Mouse (Mus musculus): ENCODE data around the gene Gpr156. TPM values are rescaled to one million over a fixed set of nuclear protein-coding genes. Genes with fewer than 3 reads are reported as not detected.
"Not testable (repeated sequence)": the region's sequence is repeated elsewhere in the genome, so short reads cannot be mapped to it uniquely, and the experiment has no call there.

Gene Gpr156
- polyA plus RNA-seq, 1 experiment from 2014 or later, result 1.1 TPM

DNA sequence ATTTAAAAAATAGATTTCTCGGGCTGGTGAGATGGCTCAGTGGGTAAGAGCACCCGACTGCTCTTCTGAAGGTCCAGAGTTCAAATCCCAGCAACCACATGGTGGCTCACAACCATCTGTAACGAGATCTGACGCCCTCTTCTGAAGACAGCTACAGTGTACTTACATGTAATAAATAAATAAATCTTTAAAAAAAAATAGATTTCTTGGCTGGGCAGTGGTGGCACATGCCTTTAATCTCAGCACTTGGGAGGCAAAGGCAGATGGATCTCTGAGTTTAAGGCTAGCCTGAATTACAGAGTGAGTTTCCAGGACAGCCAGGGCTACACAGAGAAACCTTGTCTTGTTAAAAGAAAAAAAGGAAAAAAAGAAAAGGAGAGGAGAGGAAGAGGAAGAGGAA is 46.4 kb downstream of the Gpr156 start:
- H3K4me1 ChIP-seq (replicated peaks); H3K9ac ChIP-seq; ATAC-seq (ENCODE audit: insufficient number of reproducible peaks, low FRiP score); H3K27me3 ChIP-seq (replicated peaks); H3K36me3 ChIP-seq; H3K4me3 ChIP-seq; H3K9me3 ChIP-seq (replicated peaks); H3K27ac ChIP-seq (ENCODE audit: poor library complexity, severe bottlenecking); H3K4me2 ChIP-seq: not testable (repeated sequence)
- WGBS, result 85% methylated on average over 4 of the region's 4 CpGs

DNA sequence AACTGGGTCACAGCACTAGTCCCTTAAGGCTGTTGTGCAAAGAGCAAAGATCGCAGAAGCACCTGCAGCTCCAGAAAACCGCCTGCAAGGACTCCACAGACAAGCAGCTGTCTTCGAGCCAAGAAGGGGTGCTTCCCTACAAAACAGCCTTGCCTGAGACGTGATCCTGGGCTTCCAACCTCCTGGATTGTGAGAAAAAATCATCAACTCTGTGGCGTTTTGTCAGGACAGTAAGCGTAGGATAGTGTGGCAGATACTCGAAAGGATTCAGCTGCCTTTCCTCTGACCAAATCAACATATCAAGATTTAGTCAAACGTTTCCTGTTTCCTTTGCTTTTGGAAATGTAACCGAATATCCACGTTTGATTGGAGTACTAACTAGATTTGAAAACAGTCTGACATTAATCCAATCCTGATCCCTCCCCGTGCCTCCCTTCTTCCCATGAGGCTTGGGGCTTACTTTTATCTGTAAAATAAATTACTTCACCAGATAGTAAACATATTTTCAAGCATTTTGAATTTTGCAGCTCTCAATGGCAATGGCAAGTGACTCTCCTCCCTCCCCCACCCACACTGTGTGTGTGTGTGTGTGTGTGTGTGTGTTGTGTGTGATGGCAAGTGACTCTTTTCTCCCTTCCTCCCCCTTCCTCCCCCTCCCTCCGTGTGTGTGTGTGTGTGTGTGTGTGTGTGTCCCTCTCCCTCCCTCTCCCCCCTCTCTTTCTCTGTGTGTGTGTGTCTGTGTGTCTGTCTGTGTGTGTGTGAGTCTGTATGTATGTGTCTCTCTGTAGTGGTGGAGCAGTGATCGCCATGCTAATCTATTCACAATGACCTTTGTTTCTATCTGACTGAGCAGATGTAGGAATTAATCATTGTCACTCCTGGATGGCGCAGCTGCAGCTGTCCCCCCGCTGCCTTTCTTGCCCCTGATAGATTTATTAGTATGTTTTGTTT is 47.3 kb downstream of the Gpr156 start:
- peak overlapping the region; percentile 23; the same call in 1 of the 2 replicates for H3K4me2 ChIP-seq
- no peak overlapping the region for H3K4me3 ChIP-seq
- no peak overlapping the region for H3K9ac ChIP-seq
- no peaks in the 10 kb centered on the region for H3K36me3 ChIP-seq
- WGBS, result 38% methylated on average over 14 of the region's 15 CpGs
- no peak for ATAC-seq (ENCODE audit: insufficient number of reproducible peaks, low FRiP score)
- H3K27ac ChIP-seq (ENCODE audit: poor library complexity, severe bottlenecking), result no peak overlapping the region
- no peaks in the 10 kb centered on the region for H3K9me3 ChIP-seq (replicated peaks)
- peaks cover 5% of the 10 kb centered on the region for H3K4me1 ChIP-seq (replicated peaks)
- H3K27me3 ChIP-seq (replicated peaks), result no peaks in the 10 kb centered on the region

DNA sequence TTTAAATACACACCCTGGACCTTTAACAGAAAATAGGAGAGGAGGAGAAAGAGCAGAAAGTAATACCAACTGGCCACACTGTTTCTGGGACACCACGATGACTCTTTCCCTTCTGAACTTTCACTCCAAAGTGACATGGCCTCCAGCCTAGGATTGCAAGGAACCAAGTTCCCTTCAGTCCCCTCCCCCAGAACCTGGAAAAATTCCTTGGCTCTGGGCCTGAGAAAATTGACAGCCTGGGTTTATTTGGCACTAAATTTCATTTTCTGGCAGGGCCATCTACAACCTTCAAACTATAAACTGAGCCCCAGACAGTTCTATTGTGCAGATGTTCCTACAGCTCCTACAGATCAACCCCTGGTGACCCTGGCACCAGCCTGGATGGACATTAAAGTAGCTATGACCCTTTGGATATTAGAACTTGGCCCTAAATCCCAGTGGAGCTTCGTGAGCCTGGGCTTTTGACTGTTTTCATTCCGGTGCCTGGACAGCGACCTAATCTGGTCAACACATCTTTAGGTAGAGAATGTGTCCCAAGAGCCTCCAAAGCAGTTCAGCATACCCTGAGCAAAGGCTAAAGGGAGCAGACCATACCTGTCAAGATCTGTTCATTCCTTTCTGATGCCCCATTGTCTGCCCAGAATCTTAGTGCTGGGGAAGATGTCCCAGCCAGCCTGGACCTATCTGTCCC is 48.2 kb downstream of the Gpr156 start:
- H3K4me3 ChIP-seq, result no peak overlapping the region
- 71% methylated on average over 4 of the region's 4 CpGs for WGBS
- H3K4me2 ChIP-seq, result no peak overlapping the region
- H3K27me3 ChIP-seq (replicated peaks), result no peaks in the 10 kb centered on the region
- H3K36me3 ChIP-seq, result no peaks in the 10 kb centered on the region
- no peaks in the 10 kb centered on the region for H3K9me3 ChIP-seq (replicated peaks)
- ATAC-seq (ENCODE audit: insufficient number of reproducible peaks, low FRiP score), result no peak
- H3K4me1 ChIP-seq (replicated peaks), result peaks cover 5% of the 10 kb centered on the region
- no peak overlapping the region for H3K27ac ChIP-seq (ENCODE audit: poor library complexity, severe bottlenecking)
- H3K9ac ChIP-seq, result no peak overlapping the region

DNA sequence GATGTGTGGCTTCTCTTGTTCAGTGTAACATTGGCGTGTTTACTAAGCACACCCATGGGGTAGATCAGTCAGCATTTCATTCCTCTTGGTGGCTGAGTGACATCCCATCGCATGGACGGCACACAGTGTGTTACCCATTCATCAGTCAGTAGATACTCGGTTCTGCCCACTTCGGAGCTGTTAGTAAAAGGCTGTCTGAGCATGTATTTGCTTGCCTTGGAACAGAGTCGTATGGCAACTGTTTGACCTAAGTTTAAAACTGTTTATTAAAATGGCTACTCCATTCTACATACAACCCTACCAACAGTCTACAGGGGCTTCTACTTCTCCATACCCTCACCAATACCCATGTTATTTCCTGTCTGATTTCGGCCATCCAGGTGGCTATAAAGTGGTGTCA is 50.6 kb downstream of the Gpr156 start:
- H3K27ac ChIP-seq (ENCODE audit: poor library complexity, severe bottlenecking), result no peak overlapping the region
- H3K9me3 ChIP-seq (replicated peaks), result no peaks in the 10 kb centered on the region
- H3K4me1 ChIP-seq (replicated peaks), result peaks cover 5% of the 10 kb centered on the region
- WGBS, result 88% methylated on average over 7 of the region's 7 CpGs
- no peaks in the 10 kb centered on the region for H3K36me3 ChIP-seq
- no peaks in the 10 kb centered on the region for H3K27me3 ChIP-seq (replicated peaks)
- H3K4me2 ChIP-seq, result no peak overlapping the region
- ATAC-seq (ENCODE audit: insufficient number of reproducible peaks, low FRiP score), result no peak
- H3K4me3 ChIP-seq, result no peak overlapping the region
- H3K9ac ChIP-seq, result no peak overlapping the region

DNA sequence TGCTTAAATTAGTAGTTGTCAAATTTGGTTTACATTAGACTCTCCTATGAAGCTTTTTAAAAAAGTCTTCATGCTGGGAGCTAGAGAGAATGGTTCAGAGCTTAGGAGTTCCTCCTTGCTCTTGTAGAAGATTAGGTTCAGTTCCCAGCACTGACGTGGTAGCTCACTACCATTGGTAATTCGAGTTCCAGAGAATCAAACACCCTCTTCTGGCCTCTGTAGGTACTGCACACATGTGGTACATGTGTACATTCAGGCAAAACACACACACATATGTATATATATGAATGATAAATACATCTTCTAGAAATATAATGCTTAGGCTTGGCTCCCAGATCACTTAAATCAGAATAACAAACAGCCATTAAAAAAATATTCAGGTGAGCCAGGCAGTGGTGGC is 51.1 kb downstream of the Gpr156 start:
- WGBS, result 65% methylated on average over 2 of the region's 2 CpGs
- ATAC-seq (ENCODE audit: insufficient number of reproducible peaks, low FRiP score), result no peak

DNA sequence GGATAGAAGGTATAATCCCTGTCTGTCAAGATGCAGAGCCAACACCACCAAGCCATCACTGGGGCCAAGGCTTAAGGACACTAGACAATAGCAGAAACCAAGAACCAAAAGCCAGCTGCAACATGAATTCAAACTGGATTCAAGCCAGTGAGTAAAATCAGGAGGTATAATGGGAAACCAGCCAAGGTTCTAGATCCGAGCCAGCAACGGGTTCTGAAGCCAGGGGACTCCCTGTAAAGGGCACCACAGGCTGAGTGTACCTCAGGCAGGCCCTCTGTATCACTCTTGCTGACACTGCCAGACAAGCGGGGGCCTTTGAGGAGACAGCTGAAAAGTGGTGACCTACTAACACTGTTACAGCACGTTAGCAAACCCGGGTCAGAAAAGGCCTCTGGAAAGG is 55.2 kb downstream of the Gpr156 start:
- peaks cover 14% of the 10 kb centered on the region; the same call in 1 of the 2 replicates for H3K4me1 ChIP-seq (replicated peaks)
- H3K36me3 ChIP-seq, result no peaks in the 10 kb centered on the region
- WGBS, result 73% methylated on average over 5 of the region's 5 CpGs
- ATAC-seq (ENCODE audit: insufficient number of reproducible peaks, low FRiP score), result no peak
- no peak overlapping the region for H3K4me3 ChIP-seq
- H3K27ac ChIP-seq (ENCODE audit: poor library complexity, severe bottlenecking), result no peak overlapping the region
- H3K9me3 ChIP-seq (replicated peaks), result no peaks in the 10 kb centered on the region
- H3K9ac ChIP-seq, result no peak overlapping the region
- no peaks in the 10 kb centered on the region for H3K27me3 ChIP-seq (replicated peaks)
- H3K4me2 ChIP-seq, result no peak overlapping the region

More for the DNA sequence above, 51.1 kb downstream of the Gpr156 start:
- H3K4me1 ChIP-seq (replicated peaks), result peaks cover 5% of the 10 kb centered on the region
- no peaks in the 10 kb centered on the region for H3K9me3 ChIP-seq (replicated peaks)
- no peak overlapping the region for H3K4me2 ChIP-seq
- H3K27ac ChIP-seq (ENCODE audit: poor library complexity, severe bottlenecking), result no peak overlapping the region
- H3K4me3 ChIP-seq, result no peak overlapping the region
- H3K9ac ChIP-seq, result no peak overlapping the region
- no peaks in the 10 kb centered on the region for H3K36me3 ChIP-seq
- no peaks in the 10 kb centered on the region for H3K27me3 ChIP-seq (replicated peaks)

DNA sequence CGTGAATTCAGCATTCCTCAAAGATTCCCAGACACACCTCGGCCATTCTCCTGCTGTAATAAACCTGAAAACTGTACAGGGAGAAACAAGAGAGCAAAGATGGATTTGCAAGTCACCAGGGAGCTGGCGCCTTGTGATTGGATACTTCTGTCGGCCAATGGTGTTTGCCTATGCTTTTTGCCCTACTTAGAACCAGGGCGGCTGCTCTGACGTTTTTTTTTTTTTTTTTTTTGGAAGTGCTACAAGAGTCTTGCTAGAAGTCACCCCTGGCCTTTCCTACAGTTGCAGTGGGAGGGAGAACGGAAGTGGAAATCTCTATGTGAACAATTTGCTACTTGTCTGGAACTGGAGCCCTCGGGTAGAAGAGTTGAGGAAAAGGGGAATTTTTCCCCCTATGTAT is 56.1 kb downstream of the Gpr156 start:
- Histone ChIP-seq H3K9me3 (replicated peaks) (no peaks in the 10 kb centered on the region), H3K4me1 (replicated peaks) (peaks cover 14% of the 10 kb centered on the region; the same call in 1 of the 2 replicates), H3K27ac (ENCODE audit: poor library complexity, severe bottlenecking) (no peak overlapping the region), H3K9ac (no peak overlapping the region), H3K4me3 (no peak overlapping the region), H3K36me3 (no peaks in the 10 kb centered on the region), H3K27me3 (replicated peaks) (no peaks in the 10 kb centered on the region), H3K4me2 (no peak overlapping the region)
- no peak for ATAC-seq (ENCODE audit: insufficient number of reproducible peaks, low FRiP score)
- 57% methylated on average over 8 of the region's 8 CpGs for WGBS

DNA sequence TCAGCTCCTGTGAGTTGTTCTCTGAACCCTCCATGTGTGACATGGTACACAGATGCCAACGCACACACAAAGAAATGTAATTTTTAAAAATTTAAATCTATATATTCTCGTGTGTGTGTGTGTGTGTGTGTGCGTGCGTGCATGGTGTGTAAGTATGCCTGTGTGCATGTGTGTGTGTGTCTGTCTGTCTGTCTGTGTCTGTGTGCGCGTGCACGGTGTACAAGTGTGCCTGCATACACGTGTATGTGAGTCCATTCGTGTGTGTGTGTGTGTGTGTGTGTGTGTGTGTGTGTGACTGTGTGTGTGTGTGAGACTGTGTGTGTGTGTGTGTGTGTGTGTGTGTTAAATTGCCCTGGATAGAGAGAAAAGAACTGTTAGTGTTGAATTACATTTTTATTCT is 56.9 kb downstream of the Gpr156 start:
- ATAC-seq (ENCODE audit: insufficient number of reproducible peaks, low FRiP score); H3K9me3 ChIP-seq (replicated peaks); H3K27me3 ChIP-seq (replicated peaks); H3K4me3 ChIP-seq; H3K27ac ChIP-seq (ENCODE audit: poor library complexity, severe bottlenecking); H3K9ac ChIP-seq; H3K4me2 ChIP-seq; H3K36me3 ChIP-seq: not testable (repeated sequence)
- H3K4me1 ChIP-seq (replicated peaks), result peaks cover 14% of the 10 kb centered on the region; the same call in 1 of the 2 replicates
- 92% methylated on average over 9 of the region's 9 CpGs for WGBS

DNA sequence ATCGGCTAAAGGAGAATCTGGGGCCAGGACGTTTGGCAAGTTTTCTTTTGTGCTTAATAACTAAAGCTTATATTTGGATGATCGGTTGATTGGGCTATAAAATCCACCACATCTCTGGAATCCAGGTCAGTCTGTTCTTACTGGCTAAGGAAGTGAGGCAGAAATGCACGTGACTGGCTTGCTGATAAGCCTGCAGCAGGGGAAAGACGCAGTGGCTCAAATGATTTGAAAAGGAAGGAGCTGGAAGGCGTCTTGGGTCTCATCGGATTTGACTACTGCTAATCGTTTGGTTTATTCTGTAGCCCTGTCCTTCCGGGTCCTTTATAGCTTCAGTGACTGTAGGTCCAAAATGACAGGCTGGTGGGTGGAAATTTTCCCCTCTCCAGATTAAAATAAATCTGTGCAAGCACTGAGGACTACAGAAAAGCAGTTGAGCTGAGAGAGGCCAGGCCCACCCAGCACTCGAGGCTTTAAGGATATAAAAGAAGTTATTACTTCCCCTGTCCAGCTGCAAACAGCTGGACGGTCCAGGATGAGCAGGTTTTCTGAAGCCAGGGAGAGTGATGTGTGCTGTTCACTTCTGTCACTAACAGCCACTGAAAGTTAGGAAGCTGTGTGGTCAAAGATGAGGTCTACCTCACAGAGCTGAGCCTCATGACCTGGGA is 57.7 kb downstream of the Gpr156 start:
- Histone ChIP-seq H3K9me3 (replicated peaks) (no peaks in the 10 kb centered on the region), H3K36me3 (no peaks in the 10 kb centered on the region), H3K4me2 (no peak overlapping the region), H3K27me3 (replicated peaks) (no peaks in the 10 kb centered on the region), H3K4me1 (replicated peaks) (peaks cover 14% of the 10 kb centered on the region; the same call in 1 of the 2 replicates), H3K9ac (no peak overlapping the region), H3K27ac (ENCODE audit: poor library complexity, severe bottlenecking) (no peak overlapping the region), H3K4me3 (no peak overlapping the region)
- ATAC-seq (ENCODE audit: insufficient number of reproducible peaks, low FRiP score), result no peak; the same call in 1 of the 2 replicates
- 34% methylated on average over 11 of the region's 11 CpGs for WGBS

DNA sequence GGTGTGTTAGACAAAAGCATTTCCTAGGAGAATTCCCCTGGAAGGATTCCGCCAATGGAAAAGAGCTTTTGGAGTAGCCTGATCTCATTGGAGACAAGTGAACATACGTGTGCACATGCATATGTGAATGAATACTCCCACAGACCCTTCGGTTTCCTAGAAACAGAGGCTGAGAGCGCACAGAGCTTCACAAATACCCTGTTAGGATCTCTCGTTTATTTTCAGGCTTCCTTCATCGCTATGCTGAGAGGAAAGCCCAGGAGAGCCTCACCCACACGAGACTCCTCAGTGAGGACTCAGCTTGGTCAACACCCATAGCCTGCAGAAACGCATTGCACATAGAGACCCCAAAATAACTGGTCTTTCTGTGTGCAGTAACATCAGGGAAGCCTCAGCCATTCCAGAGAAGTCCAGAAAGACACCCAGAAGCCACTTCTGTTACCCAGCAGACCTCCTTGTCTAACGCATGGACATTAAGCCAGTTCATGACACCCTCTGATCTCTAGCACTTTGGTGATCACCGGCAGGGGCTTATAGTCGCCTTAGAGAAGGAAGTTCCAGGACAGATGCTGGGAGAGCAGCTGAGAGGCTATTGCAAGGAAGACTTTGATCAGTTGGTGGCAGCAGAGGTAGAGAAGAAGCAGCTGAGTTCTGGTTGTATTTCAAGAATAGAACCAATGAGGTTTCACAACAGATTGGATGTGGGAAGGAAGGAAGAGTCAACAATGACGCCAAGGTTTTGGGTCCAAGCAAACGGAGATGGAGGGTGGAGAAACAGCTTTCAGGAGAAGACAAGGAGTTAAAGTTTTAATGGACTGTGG is 58.4 kb downstream of the Gpr156 start:
- Histone ChIP-seq H3K9ac (no peak overlapping the region), H3K4me1 (replicated peaks) (peaks cover 14% of the 10 kb centered on the region; the same call in 1 of the 2 replicates), H3K4me2 (no peak overlapping the region), H3K9me3 (replicated peaks) (no peaks in the 10 kb centered on the region), H3K4me3 (no peak overlapping the region), H3K36me3 (no peaks in the 10 kb centered on the region), H3K27ac (ENCODE audit: poor library complexity, severe bottlenecking) (no peak overlapping the region), H3K27me3 (replicated peaks) (no peaks in the 10 kb centered on the region)
- no peak for ATAC-seq (ENCODE audit: insufficient number of reproducible peaks, low FRiP score)
- 54% methylated on average over 13 of the region's 13 CpGs for WGBS
